ENCODE assay signal across 24 mouse cellular contexts in genomic region chr3:151746058-151746457, GRCm38 (mm10). TPM values are rescaled to one million over a fixed set of nuclear protein-coding genes. Genes with fewer than 3 reads are reported as not detected.
"Had no signal": no experiment of that assay in that cellular context is flagged by ENCODE, and none has a peak within 500 bp of the region (broad histone marks: within the 10 kb centered on the region; RNA-seq: fewer than 3 reads in every experiment).

No protein-coding gene starts in this region.

- ATAC-seq: hindbrain, postnatal 0 days; intestine, embryonic 16.5 days had no signal

- DNase-seq: gastrocnemius, adult 2 months; gastrocnemius, postnatal 10 days; gastrocnemius, postnatal 25 days; heart, adult 18-20 months; heart, postnatal 10 days; heart, postnatal 36 days; kidney, adult 11 months; kidney, adult 2 months; kidney, adult 9 months; kidney, postnatal 14 days; kidney, postnatal 4 days; liver; liver, embryonic 13.5 days had no signal

RNA-seq across cellular contexts. Expression of gene Ifi44, which starts 3.7 kb away (rescaled TPM):
- total RNA-seq: gastrocnemius, postnatal 25 days; layer of hippocampus, adult 2 months; layer of hippocampus, postnatal 25 days; left cerebral cortex, adult 2 months; left cerebral cortex, postnatal 14 days; left cerebral cortex, postnatal 36 days had no signal

RNA-seq across cellular contexts. Expression of gene Ifi44l, which starts 16.6 kb away (rescaled TPM):
- total RNA-seq: gastrocnemius, adult 2 months; gastrocnemius, postnatal 10 days; gastrocnemius, postnatal 25 days; gastrocnemius, postnatal 4 days; heart, adult 18-20 months; heart, adult 8-10 months; heart, postnatal 10 days; heart, postnatal 36 days; hematopoietic stem cell, adult 5-6 weeks; hindbrain, postnatal 0 days; layer of hippocampus, adult 2 months; layer of hippocampus, postnatal 10 days; layer of hippocampus, postnatal 25 days; left cerebral cortex, adult 2 months; left cerebral cortex, postnatal 14 days; left cerebral cortex, postnatal 36 days had no signal
